Mouse (Mus musculus) liver, embryonic 14.5 days (tissue): ENCODE data around the gene Mast3.

Experiments
- CTCF ChIP-seq: IDR thresholded peaks from 2 replicates; pipeline ENCODE4 v1.5.1; 2016; ENCODE audit warnings: antibody characterized with exemption, low read depth, control low read depth
- EP300 ChIP-seq: IDR thresholded peaks from 2 replicates; pipeline ENCODE4 v1.6.1; 2016; ENCODE audit warnings: antibody characterized with exemption, low read depth

GRCm38 (mm10) chr8:70787051-70787445, 17.8 kb downstream of the Mast3 start:
- TF ChIP-seq CTCF (no peak), EP300 (no peak)
